Mouse (Mus musculus): ENCODE measurements around the gene Epha10.

- TF ChIP-seq CTCF (IDR thresholded peaks at IDR 0.05; ENCODE audit: low read depth, low read length) (no peak), POLR2A (IDR thresholded peaks at IDR 0.05; ENCODE audit: extremely low read depth, insufficient read depth, low read length) (no peak)
Measured at GRCm38 (mm10) chr4:124960940-124961339, 80.2 kb downstream of the Epha10 start.
